Mouse (Mus musculus): ENCODE measurements around the gene Gm7879. TPM values are rescaled to one million over a fixed set of nuclear protein-coding genes. Genes with fewer than 3 reads are reported as not detected.

Gene Gm7879
- total and polyA plus RNA-seq, 3 experiments: 0.45 to 8.6 (median 6.4) TPM

GRCm38 (mm10) chr5:43927729-43928128 lies 14.8 kb downstream of the Gm7879 start:
- TF ChIP-seq POLR2A (IDR thresholded peaks at IDR 0.05; ENCODE audit: insufficient read depth, low read depth, low read length) (no peak), CTCF (IDR thresholded peaks at IDR 0.05) (no peak), EP300 (IDR thresholded peaks at IDR 0.05; ENCODE audit: insufficient read depth, low read depth, low read length) (no peak)
- Histone ChIP-seq H3K4me3 (no peak overlapping the region), H3K4me1 (ENCODE audit: control insufficient read depth, insufficient read depth, low read length) (no peaks in the 10 kb centered on the region), H3K27me3 (ENCODE audit: control insufficient read depth, insufficient read depth, low read length) (no peaks in the 10 kb centered on the region), H3K9ac (ENCODE audit: low read depth, low read length) (no peak overlapping the region), H3K36me3 (ENCODE audit: control insufficient read depth, insufficient read depth, low read length) (no peaks in the 10 kb centered on the region), H3K79me2 (replicated peaks; ENCODE audit: control insufficient read depth, insufficient read depth, low read length) (no peaks in the 10 kb centered on the region), H3K27ac (no peak overlapping the region)
- intact Hi-C loops (cut with DNase I): no loop called here
- DNase-seq: no peak

DNA sequence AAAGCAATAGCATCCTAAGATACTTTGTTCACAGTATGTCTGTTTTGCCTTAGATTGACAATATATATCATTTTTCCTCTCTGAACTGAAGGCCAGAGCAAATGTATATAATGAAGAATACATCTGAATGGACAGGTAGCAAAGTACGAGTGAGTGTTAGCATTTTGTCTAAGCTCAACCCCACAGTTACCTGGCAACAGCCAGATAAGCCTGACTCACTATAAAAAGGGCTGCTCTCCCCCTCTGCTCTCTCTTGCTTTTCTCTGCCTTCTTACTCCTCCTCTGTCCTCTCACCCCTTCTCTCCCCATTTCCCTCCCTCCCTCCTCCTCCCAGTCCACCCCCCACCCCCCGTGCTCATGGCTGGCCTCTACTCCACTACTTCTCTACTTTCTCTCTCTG lies 20.3 kb downstream of the Gm7879 start:
- Histone ChIP-seq H3K79me2 (replicated peaks; ENCODE audit: control insufficient read depth, insufficient read depth, low read length) (no peaks in the 10 kb centered on the region), H3K4me3 (no peak overlapping the region), H3K4me1 (ENCODE audit: control insufficient read depth, insufficient read depth, low read length) (no peaks in the 10 kb centered on the region), H3K27ac (no peak overlapping the region), H3K9ac (ENCODE audit: low read depth, low read length) (no peak overlapping the region), H3K27me3 (ENCODE audit: control insufficient read depth, insufficient read depth, low read length) (no peaks in the 10 kb centered on the region), H3K36me3 (ENCODE audit: control insufficient read depth, insufficient read depth, low read length) (no peaks in the 10 kb centered on the region)
- intact Hi-C loops (cut with DNase I): no loop called here
- 33% methylated on average over 2 of the region's 2 CpGs for WGBS
- no peak for DNase-seq
- TF ChIP-seq EP300 (IDR thresholded peaks at IDR 0.05; ENCODE audit: insufficient read depth, low read depth, low read length): no peak
- TF ChIP-seq POLR2A (IDR thresholded peaks at IDR 0.05; ENCODE audit: insufficient read depth, low read depth, low read length): no peak
- TF ChIP-seq CTCF (IDR thresholded peaks at IDR 0.05): no peak

DNA sequence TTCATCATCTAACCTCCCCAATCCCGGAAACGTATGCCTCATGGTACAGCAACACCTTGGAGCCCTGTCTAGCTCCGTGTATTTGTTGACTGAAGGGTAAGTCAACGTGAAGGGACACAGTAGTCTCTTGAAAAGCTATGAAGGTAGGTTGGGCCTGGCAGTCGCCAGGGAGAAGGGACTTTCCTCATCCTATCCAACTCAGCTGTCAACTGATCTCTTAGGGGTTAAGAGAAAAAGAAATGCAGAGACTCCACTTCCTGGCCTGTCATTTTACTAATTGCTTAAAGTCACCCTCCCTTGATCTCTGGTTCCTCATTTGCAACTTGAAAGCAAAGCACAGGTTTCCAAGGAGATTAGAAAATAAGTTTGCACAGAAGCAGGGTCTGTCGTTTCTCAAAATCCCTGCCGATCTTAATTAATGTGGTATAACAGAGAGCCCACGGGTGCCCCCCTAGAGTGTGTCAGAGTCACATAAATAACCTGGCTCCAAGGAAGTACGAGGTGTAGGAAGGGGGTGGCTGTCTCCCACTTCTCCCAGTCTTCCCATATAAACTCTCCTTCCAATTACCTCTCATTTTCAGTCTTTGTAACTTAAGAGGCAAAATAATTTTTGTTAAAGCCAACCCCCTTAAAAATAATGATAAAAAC lies 34.5 kb downstream of the Gm7879 start:
- H3K27ac ChIP-seq: no peak overlapping the region
- 65% methylated on average over 9 of the region's 9 CpGs for WGBS

GRCm38 (mm10) chr5:43948111-43948743 lies 35.3 kb downstream of the Gm7879 start:
- H3K27me3 ChIP-seq (ENCODE audit: control insufficient read depth, insufficient read depth, low read length): no peaks in the 10 kb centered on the region
- no peaks in the 10 kb centered on the region for H3K79me2 ChIP-seq (replicated peaks; ENCODE audit: control insufficient read depth, insufficient read depth, low read length)
- TF ChIP-seq EP300 (IDR thresholded peaks at IDR 0.05; ENCODE audit: insufficient read depth, low read depth, low read length) (no peak), CTCF (IDR thresholded peaks at IDR 0.05) (no peak), POLR2A (IDR thresholded peaks at IDR 0.05; ENCODE audit: insufficient read depth, low read depth, low read length) (no peak)
- peak overlapping the region; percentile 30 for H3K4me3 ChIP-seq
- no peak overlapping the region for H3K27ac ChIP-seq
- no peak overlapping the region for H3K9ac ChIP-seq (ENCODE audit: low read depth, low read length)
- no peaks in the 10 kb centered on the region for H3K36me3 ChIP-seq (ENCODE audit: control insufficient read depth, insufficient read depth, low read length)
- 6% methylated on average over 27 of the region's 27 CpGs for WGBS
- peaks cover 2% of the 10 kb centered on the region; the same call in 1 of the 2 replicates for H3K4me1 ChIP-seq (ENCODE audit: control insufficient read depth, insufficient read depth, low read length)
- peak; percentile 35 to 72 for DNase-seq
- intact Hi-C loops (cut with DNase I): no loop called here

More for the DNA sequence above, 34.5 kb downstream of the Gm7879 start:
- intact Hi-C loops (cut with DNase I): no loop called here
- H3K9ac ChIP-seq (ENCODE audit: low read depth, low read length): no peak overlapping the region
- H3K27me3 ChIP-seq (ENCODE audit: control insufficient read depth, insufficient read depth, low read length): no peaks in the 10 kb centered on the region
- H3K36me3 ChIP-seq (ENCODE audit: control insufficient read depth, insufficient read depth, low read length): no peaks in the 10 kb centered on the region
- no peaks in the 10 kb centered on the region for H3K79me2 ChIP-seq (replicated peaks; ENCODE audit: control insufficient read depth, insufficient read depth, low read length)
- DNase-seq: no peak
- TF ChIP-seq POLR2A (IDR thresholded peaks at IDR 0.05; ENCODE audit: insufficient read depth, low read depth, low read length) (no peak), EP300 (IDR thresholded peaks at IDR 0.05; ENCODE audit: insufficient read depth, low read depth, low read length) (no peak), CTCF (IDR thresholded peaks at IDR 0.05) (no peak)
- no peak overlapping the region; the same call in 1 of the 2 replicates for H3K4me3 ChIP-seq
- H3K4me1 ChIP-seq (ENCODE audit: control insufficient read depth, insufficient read depth, low read length): peaks cover 2% of the 10 kb centered on the region; the same call in 1 of the 2 replicates

DNA sequence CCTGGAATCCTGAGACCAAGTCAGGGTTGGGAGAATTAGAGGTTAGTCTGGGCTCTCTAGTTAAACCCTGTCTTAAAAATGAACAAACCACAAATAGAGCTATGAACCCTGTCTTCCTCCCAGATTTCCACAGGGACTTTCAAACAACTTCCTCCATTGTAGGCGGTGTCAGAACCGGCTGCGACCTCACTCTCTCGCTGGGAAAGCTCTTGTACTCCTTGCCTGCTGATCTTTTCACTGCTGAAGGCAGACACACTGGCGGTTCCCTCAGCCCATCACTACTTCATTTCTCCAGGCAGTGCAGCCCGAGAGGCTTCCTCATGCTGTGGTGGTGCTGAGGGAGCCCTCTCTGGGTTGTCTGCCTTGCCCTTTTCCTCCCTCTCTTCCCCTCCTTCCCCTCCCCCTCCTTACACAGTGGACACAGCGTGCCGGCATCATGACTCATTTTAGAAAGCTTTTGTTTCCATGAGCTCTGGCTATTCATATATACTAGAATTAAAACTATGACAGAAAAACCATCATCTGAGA lies 35.9 kb downstream of the Gm7879 start:
- H3K4me1 ChIP-seq (ENCODE audit: control insufficient read depth, insufficient read depth, low read length): peaks cover 2% of the 10 kb centered on the region; the same call in 1 of the 2 replicates
- peak overlapping the region; percentile 38; the same call in 1 of the 2 replicates for H3K27ac ChIP-seq
- peak overlapping the region; percentile 46 for H3K9ac ChIP-seq (ENCODE audit: low read depth, low read length)
- peak overlapping the region; percentile 19; the same call in 1 of the 2 replicates for H3K4me3 ChIP-seq
- WGBS: 5% methylated on average over 8 of the region's 8 CpGs
- intact Hi-C loops (cut with DNase I): no loop called here
- TF ChIP-seq EP300 (IDR thresholded peaks at IDR 0.05; ENCODE audit: insufficient read depth, low read depth, low read length) (no peak), CTCF (IDR thresholded peaks at IDR 0.05) (no peak), POLR2A (IDR thresholded peaks at IDR 0.05; ENCODE audit: insufficient read depth, low read depth, low read length) (no peak)
- no peaks in the 10 kb centered on the region for H3K36me3 ChIP-seq (ENCODE audit: control insufficient read depth, insufficient read depth, low read length)
- no peaks in the 10 kb centered on the region for H3K27me3 ChIP-seq (ENCODE audit: control insufficient read depth, insufficient read depth, low read length)
- DNase-seq: peak; percentile 37 to 45
- no peaks in the 10 kb centered on the region for H3K79me2 ChIP-seq (replicated peaks; ENCODE audit: control insufficient read depth, insufficient read depth, low read length)

DNA sequence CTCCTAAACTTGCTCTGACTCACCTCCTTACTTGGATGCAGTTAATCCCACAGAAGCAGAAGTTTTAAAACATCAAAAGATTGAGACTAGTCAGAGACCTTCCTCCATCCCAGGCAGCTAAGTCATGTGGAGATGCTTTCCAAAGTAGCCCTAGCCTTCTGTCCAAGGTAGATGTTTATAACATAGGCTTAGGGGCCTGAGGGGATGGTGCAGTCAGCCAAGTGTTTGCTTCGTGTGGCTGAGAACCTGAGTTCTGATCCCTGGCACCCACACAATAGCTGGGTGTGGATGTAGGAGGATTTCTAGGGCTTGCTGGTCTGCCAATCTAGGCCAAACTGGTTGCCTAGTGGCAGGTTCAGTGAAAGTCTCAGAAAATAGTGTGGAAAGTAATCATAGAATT lies 40.3 kb downstream of the Gm7879 start:
- DNase-seq: no peak
- intact Hi-C loops (cut with DNase I): no loop called here
- no peak overlapping the region for H3K27ac ChIP-seq
- H3K27me3 ChIP-seq (ENCODE audit: control insufficient read depth, insufficient read depth, low read length): no peaks in the 10 kb centered on the region
- H3K4me3 ChIP-seq: no peak overlapping the region
- H3K9ac ChIP-seq (ENCODE audit: low read depth, low read length): no peak overlapping the region
- H3K4me1 ChIP-seq (ENCODE audit: control insufficient read depth, insufficient read depth, low read length): peaks cover 2% of the 10 kb centered on the region; the same call in 1 of the 2 replicates
- TF ChIP-seq POLR2A (IDR thresholded peaks at IDR 0.05; ENCODE audit: insufficient read depth, low read depth, low read length): no peak
- TF ChIP-seq CTCF (IDR thresholded peaks at IDR 0.05): no peak
- no peak for TF ChIP-seq EP300 (IDR thresholded peaks at IDR 0.05; ENCODE audit: insufficient read depth, low read depth, low read length)
- no peaks in the 10 kb centered on the region for H3K36me3 ChIP-seq (ENCODE audit: control insufficient read depth, insufficient read depth, low read length)
- 67% methylated on average over 1 of the region's 1 CpGs for WGBS
- H3K79me2 ChIP-seq (replicated peaks; ENCODE audit: control insufficient read depth, insufficient read depth, low read length): no peaks in the 10 kb centered on the region
